Mouse (Mus musculus) retina, embryonic 14.5 days (tissue): ENCODE measurements around the gene Ccm2.

Experiments used
- DNase-seq: peaks from one replicate; pipeline ENCODE4 v3.0.0-alpha.2; 2015; ENCODE audit warnings: low spot score

Ccm2 gene

GRCm38 (mm10) chr11:6603887-6604603 lies 57.4 kb downstream of the Ccm2 start:
- DNase-seq = peak; percentile 42

GRCm38 (mm10) chr11:6604604-6604936 lies 57.9 kb downstream of the Ccm2 start:
- DNase-seq = no peak

DNA sequence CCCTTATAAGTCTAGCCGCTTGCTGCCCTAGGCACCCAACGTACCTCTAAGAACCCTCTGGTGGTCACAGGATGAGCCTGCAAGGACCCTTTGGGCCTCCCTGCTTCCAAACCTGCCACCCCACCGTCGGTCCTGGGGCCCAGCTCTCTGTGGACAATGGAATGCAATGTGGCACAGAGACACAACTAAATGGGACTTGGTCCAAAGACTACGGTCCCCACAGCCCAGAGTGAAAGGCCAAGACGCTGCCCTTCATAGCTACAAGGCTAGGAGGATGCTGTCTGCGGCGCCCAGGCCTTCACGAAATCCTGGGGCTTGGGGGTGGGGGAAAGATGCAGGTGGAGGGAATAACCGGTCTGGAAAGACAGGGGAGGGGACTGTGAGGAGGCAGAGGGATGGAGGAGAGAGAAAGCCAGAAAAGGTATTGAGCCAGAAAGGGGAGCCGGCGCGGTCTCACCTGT lies 58.4 kb downstream of the Ccm2 start:
- DNase-seq = peak; percentile 39

- DNase-seq = peak; percentile 81
Measured at GRCm38 (mm10) chr11:6605491-6606399, 59.1 kb downstream of the Ccm2 start, which contains the start of gene Nacad. Gene Nacad, minus strand, starts transcription at chr11:6606053.

- no peak for DNase-seq
Measured at GRCm38 (mm10) chr11:6615250-6616205, 68.8 kb downstream of the Ccm2 start.

DNA sequence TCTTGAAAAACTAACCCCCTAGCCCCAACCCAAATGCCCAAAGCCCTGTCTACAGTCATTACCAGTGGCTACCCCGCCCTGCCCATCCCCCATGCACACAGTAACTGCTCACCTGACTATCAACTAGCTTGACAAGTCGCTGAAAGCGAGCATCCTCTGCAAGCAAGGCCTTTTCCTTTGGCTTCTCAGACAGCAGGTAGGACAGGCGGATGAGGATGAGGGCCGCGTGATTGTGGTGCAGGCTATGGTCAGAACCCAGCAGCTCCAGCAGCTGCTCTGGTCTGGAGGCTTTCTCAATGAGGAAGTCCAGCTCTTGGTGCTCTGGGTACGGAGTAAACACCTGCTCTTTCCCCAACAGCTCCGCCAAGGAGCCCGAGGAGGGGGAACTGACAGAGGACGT lies 77.0 kb downstream of the Ccm2 start:
- DNase-seq = no peak

DNA sequence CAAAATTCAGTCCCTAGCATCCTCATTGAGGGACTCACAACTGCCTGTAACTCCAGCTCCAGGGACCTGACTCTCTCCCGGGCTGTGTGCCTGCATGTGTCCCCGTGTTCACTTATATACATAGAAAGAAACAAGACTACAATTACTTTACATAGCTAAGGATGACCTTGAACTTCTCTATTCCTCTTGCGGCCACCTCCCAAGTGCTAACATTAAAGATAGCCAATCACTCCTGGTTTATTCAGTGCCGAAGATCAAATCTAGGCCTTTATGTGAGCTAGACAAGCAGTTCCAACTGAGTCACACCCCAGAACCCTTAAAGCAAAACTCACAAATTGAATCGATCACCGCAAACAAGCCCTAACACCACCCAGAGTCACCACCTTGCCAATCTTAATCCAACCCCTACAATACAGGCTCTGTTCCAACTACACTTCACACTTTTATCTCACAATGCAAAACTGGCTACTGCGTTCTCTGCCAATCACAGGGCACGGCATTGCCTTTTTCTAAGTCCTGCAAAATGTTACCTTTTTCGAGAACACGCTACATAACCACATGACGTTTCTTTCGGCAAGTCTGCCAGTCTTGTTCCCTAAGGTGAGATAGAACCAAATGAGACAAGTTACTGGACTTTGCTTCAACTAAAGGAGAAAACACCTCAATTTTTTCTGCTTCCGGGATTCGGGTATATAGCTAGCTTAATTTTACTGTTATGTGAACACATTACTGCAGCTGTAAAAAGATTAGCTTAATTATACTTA lies 78.1 kb downstream of the Ccm2 start:
- DNase-seq = no peak

GRCm38 (mm10) chr11:6625478-6626387 lies 79.0 kb downstream of the Ccm2 start, which contains the start of gene Tbrg4:
Gene Tbrg4, minus strand, starts transcription at chr11:6626067.
- peak; percentile 97 for DNase-seq

DNA sequence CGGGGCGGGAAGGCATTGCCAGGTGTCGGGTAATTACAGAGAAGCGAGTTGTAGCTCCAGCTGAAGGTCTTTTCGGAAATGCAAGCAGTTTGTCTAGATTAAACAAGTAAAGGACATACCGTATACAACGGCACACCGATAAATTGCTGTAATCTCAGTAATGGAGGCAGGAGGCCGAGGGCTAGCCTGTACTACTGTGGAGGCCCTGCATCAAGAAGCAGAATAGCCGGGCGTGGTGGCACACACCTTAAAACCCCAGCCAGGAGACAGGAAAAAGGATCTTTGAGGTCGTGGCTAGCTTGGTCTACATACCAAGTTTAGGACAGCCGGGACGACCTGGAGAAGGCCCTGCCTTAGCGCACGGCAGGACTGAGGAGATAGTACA lies 79.7 kb downstream of the Ccm2 start:
- DNase-seq = no peak

DNA sequence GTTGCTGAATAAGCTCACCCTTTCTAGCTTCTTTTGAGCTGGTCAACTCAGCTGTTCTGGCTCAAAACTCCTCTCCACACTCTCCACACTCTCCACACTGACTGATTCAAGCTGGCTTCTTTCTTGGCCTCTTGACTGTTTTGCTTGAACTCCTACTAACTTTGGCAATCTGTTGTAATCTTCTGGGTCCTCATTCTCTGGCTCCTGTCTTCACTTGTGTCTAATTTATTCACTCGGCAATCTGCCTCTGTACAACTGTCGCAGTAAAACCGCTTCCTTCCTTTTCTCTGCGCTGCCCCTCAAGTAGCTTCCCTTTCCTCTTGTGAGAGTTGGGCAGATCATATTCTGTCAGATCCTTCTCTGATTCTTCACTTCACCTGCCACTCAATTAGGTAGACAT lies 81.0 kb downstream of the Ccm2 start:
- no peak for DNase-seq

DNA sequence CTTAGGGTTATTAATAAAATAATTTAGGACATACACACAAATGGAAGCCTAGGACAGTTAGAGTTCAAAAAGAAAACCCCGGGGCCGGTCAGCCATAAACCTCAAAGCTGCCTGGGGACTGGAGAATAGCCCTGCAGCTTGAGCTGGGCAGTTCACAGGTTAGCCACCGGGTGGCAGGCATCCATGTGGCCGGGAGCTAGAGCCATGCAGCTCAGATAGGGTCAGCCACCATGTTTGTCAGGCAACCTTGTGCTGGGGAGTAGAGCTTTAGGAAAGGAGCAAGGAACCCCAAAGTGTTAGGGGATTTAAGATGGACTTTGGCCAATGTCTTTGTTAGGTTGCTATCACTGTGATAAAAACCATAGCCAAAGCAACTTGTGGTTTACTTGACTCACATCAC lies 81.9 kb downstream of the Ccm2 start:
- DNase-seq = peak; percentile 75

GRCm38 (mm10) chr11:6629655-6630054 lies 83.0 kb downstream of the Ccm2 start:
- peak; percentile 61 for DNase-seq

- DNase-seq = no peak
Measured at GRCm38 (mm10) chr11:6636150-6636549, 89.5 kb downstream of the Ccm2 start.

- DNase-seq = no peak
Measured at GRCm38 (mm10) chr11:6638537-6638936, 91.8 kb downstream of the Ccm2 start, which contains the start of gene Wap. Gene Wap, minus strand, starts transcription at chr11:6638637.

GRCm38 (mm10) chr11:6639072-6639471 lies 92.4 kb downstream of the Ccm2 start:
- DNase-seq = no peak

DNA sequence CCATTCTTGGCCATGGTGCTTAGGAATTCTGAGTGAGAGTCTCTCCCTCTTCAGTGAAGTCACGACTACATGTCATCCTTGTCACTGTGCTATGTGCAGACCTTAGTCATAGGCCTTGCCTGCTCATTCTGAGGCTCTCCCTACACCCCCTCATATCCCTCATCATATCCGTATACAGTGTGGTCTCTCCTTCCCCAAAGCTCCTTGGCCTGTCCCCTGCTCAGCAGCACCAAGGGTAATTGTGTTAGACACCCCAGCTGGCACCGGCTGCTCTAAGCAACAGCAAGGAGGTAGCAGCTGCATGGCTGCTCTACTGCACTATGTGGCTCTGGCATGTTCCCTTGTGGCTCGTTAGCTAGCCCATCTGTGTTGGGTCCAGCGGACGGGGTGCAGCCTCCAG lies 97.9 kb downstream of the Ccm2 start:
- DNase-seq = peak; percentile 42
